Mouse (Mus musculus) ovary, postnatal 36 days (tissue): Measurements from ENCODE around the gene Syngr1.
A peak's percentile ranks its signal among the peaks of the same experiment; 100 is the strongest.

Source experiments
- DNase-seq: peaks from one replicate; pipeline ENCODE4 v3.0.0; 2022; ENCODE audit warnings: low spot score, mixed read lengths

Syngr1 gene

GRCm38 (mm10) chr15:80090155-80090554 lies 979 bp upstream of the Syngr1 start:
- no peak for DNase-seq

- DNase-seq, result no peak
Measured at GRCm38 (mm10) chr15:80090741-80091120, 403 bp upstream of the Syngr1 start.

GRCm38 (mm10) chr15:80092041-80092441 lies 907 bp downstream of the Syngr1 start:
- DNase-seq, result no peak

- no peak for DNase-seq
Measured at GRCm38 (mm10) chr15:80092599-80092998, 1.5 kb downstream of the Syngr1 start.

GRCm38 (mm10) chr15:80094201-80094600 lies 3.1 kb downstream of the Syngr1 start:
- DNase-seq, result no peak

- no peak for DNase-seq
Measured at GRCm38 (mm10) chr15:80095596-80095995, 4.5 kb downstream of the Syngr1 start.

- no peak for DNase-seq
Measured at GRCm38 (mm10) chr15:80096406-80096805, 5.3 kb downstream of the Syngr1 start.

- DNase-seq, result peak; percentile 65
Measured at GRCm38 (mm10) chr15:80096946-80097881, 6.1 kb downstream of the Syngr1 start.

- DNase-seq, result no peak
Measured at GRCm38 (mm10) chr15:80097999-80098461, 6.9 kb downstream of the Syngr1 start.

- no peak for DNase-seq
Measured at GRCm38 (mm10) chr15:80098809-80099208, 7.7 kb downstream of the Syngr1 start.

GRCm38 (mm10) chr15:80099477-80099876 lies 8.3 kb downstream of the Syngr1 start:
- DNase-seq, result no peak

- DNase-seq, result no peak
Measured at GRCm38 (mm10) chr15:80100196-80100595, 9.1 kb downstream of the Syngr1 start.

- no peak for DNase-seq
Measured at GRCm38 (mm10) chr15:80100871-80101270, 9.7 kb downstream of the Syngr1 start.

GRCm38 (mm10) chr15:80101503-80101902 lies 10.4 kb downstream of the Syngr1 start:
- DNase-seq, result no peak

GRCm38 (mm10) chr15:80102495-80102894 lies 11.4 kb downstream of the Syngr1 start:
- DNase-seq, result no peak

- no peak for DNase-seq
Measured at GRCm38 (mm10) chr15:80105490-80106410, 14.6 kb downstream of the Syngr1 start.

- no peak for DNase-seq
Measured at GRCm38 (mm10) chr15:80107143-80107542, 16.0 kb downstream of the Syngr1 start.

- DNase-seq, result no peak
Measured at GRCm38 (mm10) chr15:80107575-80107974, 16.4 kb downstream of the Syngr1 start.

- DNase-seq, result no peak
Measured at GRCm38 (mm10) chr15:80111436-80111835, 20.3 kb downstream of the Syngr1 start.

GRCm38 (mm10) chr15:80112499-80112898 lies 21.4 kb downstream of the Syngr1 start:
- no peak for DNase-seq

- no peak for DNase-seq
Measured at GRCm38 (mm10) chr15:80114414-80114813, 23.3 kb downstream of the Syngr1 start.

- no peak for DNase-seq
Measured at GRCm38 (mm10) chr15:80115256-80115655, 24.1 kb downstream of the Syngr1 start.
